Mouse (Mus musculus) limb, embryonic 13.5 days (tissue): ENCODE measurements around the gene Ccdc69. TPM values are rescaled to one million over a fixed set of nuclear protein-coding genes. Genes with fewer than 3 reads are reported as not detected.

Experiments used
- ATAC-seq: fragments of 200-750 bp; cut with Nextera tagmentation; 2 replicates; pipeline ENCODE4 v1.8.0; 2017; ENCODE audit warnings: low read depth, moderate number of reproducible peaks, moderate TSS enrichment; ENCODE audit not compliant: low FRiP score
- H3K27ac ChIP-seq: fragments of 300-500 bp; sonication (generic); 2 replicates; pipeline ENCODE4 v1.5.1; 2015; ENCODE audit warnings: inconsistent platforms, mild to moderate bottlenecking, moderate library complexity
- H3K27me3 ChIP-seq: fragments of 300-500 bp; sonication (generic); 2 replicates; pipeline ENCODE4 v1.6.1; 2015; ENCODE audit warnings: mild to moderate bottlenecking, inconsistent platforms
- H3K36me3 ChIP-seq: fragments of 300-500 bp; sonication (generic); 2 replicates; pipeline ENCODE4 v1.6.1; 2015; ENCODE audit warnings: inconsistent platforms, mild to moderate bottlenecking, moderate library complexity
- H3K4me1 ChIP-seq: fragments of 300-500 bp; sonication (generic); 2 replicates; pipeline ENCODE4 v1.6.1; 2015; ENCODE audit warnings: inconsistent platforms
- H3K4me2 ChIP-seq: fragments of 300-500 bp; sonication (generic); replicated peaks from 2 replicates; pipeline ENCODE4 v1.6.1; 2015; ENCODE audit warnings: inconsistent platforms, mild to moderate bottlenecking, moderate library complexity
- H3K4me3 ChIP-seq: fragments of 300-500 bp; sonication (generic); 2 replicates; pipeline ENCODE4 v1.5.1; 2015; ENCODE audit warnings: moderate library complexity, mild to moderate bottlenecking, inconsistent platforms
- H3K9ac ChIP-seq: fragments of 300-500 bp; sonication (generic); 2 replicates; pipeline ENCODE4 v1.6.1; 2015; ENCODE audit warnings: mild to moderate bottlenecking, inconsistent platforms
- H3K9me3 ChIP-seq: fragments of 300-500 bp; sonication (generic); 2 replicates; pipeline ENCODE4 v1.6.1; 2016; ENCODE audit warnings: inconsistent platforms
- WGBS: fragments of 180-500 bp; shearing (Covaris S2); methylation state at CpG from one replicate; pipeline ENCODE4 v1.1.7; 2015; 5-methylcytosine and 5-hydroxymethylcytosine counted together
- polyA plus RNA-seq: library from polyadenylated mRNA; unstranded; fragments of >200 nt; fragmentation: Nextera tagmentation; extraction: Ambion mirVana; gene quantifications from 2 replicates; pipeline ENCODE4 v1.2.1, GENCODE M21; 2015

Ccdc69 gene
- polyA plus RNA-seq, 1 experiment from 2014 or later, result 0.90 TPM

DNA sequence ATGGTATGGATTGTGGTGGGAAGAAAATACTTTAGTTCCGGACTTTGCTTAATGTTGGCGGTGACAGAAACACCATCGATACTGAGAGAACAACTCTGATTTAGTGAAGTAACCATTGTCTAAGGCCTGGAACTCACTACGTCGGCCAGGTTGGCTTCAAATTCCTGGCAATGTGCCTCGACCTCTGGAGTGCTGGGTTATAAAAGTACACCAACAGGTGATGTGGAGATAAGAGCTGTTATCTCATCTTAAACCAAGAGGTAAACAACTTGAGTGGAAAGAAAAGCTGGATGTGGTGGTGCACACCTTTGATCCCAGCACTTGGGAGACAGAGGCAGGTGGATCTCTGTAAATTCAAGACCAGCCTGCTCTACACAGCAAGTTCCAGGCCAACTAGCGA, 15.2 kb upstream of the Ccdc69 start:
- Histone ChIP-seq H3K4me2 (no peak overlapping the region), H3K27me3 (no peaks in the 10 kb centered on the region), H3K27ac (no peak overlapping the region), H3K9me3 (no peaks in the 10 kb centered on the region), H3K9ac (no peak overlapping the region), H3K4me3 (no peak overlapping the region), H3K4me1 (no peaks in the 10 kb centered on the region), H3K36me3 (no peaks in the 10 kb centered on the region)
- 80% methylated on average over 7 of the region's 7 CpGs for WGBS
- no peak for ATAC-seq

DNA sequence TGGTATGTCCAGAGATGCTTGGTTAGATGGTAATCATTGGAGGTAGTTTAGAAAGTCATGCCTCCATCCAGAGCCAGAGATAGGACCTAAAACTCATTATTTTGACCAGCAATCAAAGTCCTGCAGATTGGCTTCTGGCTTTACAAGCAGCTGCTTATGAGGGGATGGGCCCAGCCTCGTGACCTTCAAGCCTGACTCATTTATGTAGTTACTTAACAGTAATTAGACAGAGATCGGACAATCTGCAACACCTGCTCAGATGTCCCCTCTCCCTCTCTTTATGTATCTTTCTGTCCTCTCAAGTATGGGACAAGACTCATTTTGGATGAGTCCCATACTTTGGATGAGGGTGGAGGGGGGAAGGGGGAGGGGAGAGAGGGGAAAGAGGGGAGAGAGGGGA, 12.0 kb upstream of the Ccdc69 start:
- no peak overlapping the region for H3K27ac ChIP-seq
- WGBS, result 56% methylated on average over 2 of the region's 2 CpGs
- no peaks in the 10 kb centered on the region for H3K36me3 ChIP-seq
- H3K4me1 ChIP-seq, result 0 out of 2 replicates have a peak, but pooled peaks cover 3% of the 10 kb centered on the region
- H3K9me3 ChIP-seq, result no peaks in the 10 kb centered on the region
- no peaks in the 10 kb centered on the region for H3K27me3 ChIP-seq
- H3K9ac ChIP-seq, result no peak overlapping the region
- H3K4me2 ChIP-seq, result no peak overlapping the region
- ATAC-seq, result no peak
- H3K4me3 ChIP-seq, result no peak overlapping the region

DNA sequence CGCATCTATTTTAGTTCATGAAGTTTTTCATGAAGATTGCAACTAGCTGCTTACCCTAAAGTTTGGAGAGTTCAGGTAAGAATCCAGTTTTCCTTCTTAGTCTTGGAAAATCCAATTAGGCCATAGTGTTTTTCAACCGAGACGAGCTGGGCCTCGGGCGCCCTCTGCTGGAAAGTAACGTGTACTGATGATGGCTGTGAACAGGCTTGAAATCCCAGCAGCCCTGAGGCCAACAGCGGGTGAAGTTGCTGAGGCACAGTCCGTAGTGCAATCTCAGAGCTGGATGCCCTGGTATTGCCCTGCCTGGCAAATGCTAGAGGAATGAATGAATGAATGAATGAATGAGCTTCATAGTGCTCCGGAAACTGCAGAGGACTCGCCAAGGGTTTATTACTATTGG, 9.1 kb upstream of the Ccdc69 start:
- Histone ChIP-seq H3K27me3 (no peaks in the 10 kb centered on the region), H3K4me3 (no peak overlapping the region), H3K9me3 (no peaks in the 10 kb centered on the region), H3K4me2 (peak overlapping the region; percentile 30; the same call in 1 of the 2 replicates), H3K36me3 (no peaks in the 10 kb centered on the region), H3K27ac (no peak overlapping the region), H3K4me1 (0 out of 2 replicates have a peak, but pooled peaks cover 3% of the 10 kb centered on the region), H3K9ac (no peak overlapping the region)
- 0 out of 2 replicates have a peak, but pooled peaks have one; percentile 19 for ATAC-seq
- 6% methylated on average over 10 of the region's 10 CpGs for WGBS

DNA sequence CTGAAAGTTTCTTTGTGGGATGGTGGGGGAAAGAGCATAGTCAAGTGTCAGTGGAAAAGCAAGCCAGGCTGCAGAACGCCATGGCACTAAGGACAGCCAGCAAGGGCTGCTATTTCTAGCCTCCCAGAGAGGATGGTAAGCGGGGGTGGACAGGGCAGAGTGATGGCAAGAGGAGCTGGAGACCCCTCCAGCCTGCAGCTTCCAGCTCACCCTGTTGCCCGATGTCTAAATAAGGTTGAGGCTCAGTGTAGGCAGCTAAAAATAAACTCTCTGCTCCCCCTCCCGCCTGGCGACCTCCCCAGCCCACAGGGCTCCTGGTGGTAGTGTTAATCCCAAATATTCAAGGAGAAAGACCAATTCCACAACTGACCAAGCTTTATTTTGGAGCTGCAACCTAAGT, 7.5 kb upstream of the Ccdc69 start:
- no peak for ATAC-seq

DNA sequence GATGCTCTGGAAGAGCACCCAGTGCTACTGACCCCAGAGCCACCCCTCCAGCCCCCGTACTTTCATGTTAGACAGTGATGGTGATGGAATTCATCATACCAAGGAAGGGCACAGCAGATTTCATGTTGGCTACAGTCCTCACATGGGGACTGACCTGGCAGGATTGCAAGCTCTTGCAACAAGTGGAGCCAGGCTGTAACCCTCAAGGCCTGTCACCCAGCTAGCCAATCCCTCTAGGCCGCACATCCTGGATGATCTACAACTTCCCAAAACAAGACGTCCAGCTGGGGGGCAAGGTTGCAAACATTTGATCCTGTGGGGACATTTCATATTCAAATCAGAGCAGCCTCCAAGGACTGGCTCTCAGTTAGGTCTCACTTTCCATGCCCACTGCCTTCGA, 6.7 kb upstream of the Ccdc69 start:
- WGBS, result 82% methylated on average over 4 of the region's 4 CpGs
- H3K4me3 ChIP-seq, result no peak overlapping the region

More for the DNA sequence above, 7.5 kb upstream of the Ccdc69 start:
- WGBS, result 60% methylated on average over 5 of the region's 5 CpGs
- no peak overlapping the region for H3K9ac ChIP-seq
- no peaks in the 10 kb centered on the region for H3K27me3 ChIP-seq
- H3K9me3 ChIP-seq, result no peaks in the 10 kb centered on the region
- no peak overlapping the region for H3K4me2 ChIP-seq
- no peak overlapping the region for H3K4me3 ChIP-seq
- no peak overlapping the region for H3K27ac ChIP-seq
- H3K4me1 ChIP-seq, result 0 out of 2 replicates have a peak, but pooled peaks cover 3% of the 10 kb centered on the region
- H3K36me3 ChIP-seq, result no peaks in the 10 kb centered on the region

DNA sequence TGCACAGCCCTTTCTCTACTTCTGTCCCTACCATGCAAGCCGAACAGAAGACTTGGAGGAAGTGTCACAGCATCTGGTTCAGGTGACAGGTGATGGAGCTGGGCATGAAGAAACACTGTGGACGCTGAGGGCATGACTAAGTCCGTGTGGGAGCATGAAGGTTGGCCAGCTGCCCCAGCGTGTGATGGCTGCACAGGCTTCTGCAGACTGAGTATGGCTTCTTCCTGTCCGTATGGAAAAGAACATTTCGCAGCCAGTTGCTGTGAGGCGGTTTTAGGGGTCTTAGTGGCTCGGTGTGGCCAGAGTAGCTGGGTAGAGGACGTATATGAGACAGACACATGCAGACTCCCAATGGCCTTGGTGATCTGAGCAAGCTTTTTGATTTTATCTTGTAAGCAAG, 3.3 kb upstream of the Ccdc69 start:
- ATAC-seq, result no peak
- H3K36me3 ChIP-seq, result no peaks in the 10 kb centered on the region
- WGBS, result 88% methylated on average over 9 of the region's 9 CpGs
- no peak overlapping the region for H3K4me2 ChIP-seq
- peaks cover 29% of the 10 kb centered on the region for H3K27me3 ChIP-seq
- H3K9ac ChIP-seq, result no peak overlapping the region
- H3K4me3 ChIP-seq, result no peak overlapping the region
- no peak overlapping the region for H3K27ac ChIP-seq
- peaks cover 8% of the 10 kb centered on the region for H3K4me1 ChIP-seq
- no peaks in the 10 kb centered on the region for H3K9me3 ChIP-seq

More for the DNA sequence above, 6.7 kb upstream of the Ccdc69 start:
- no peak overlapping the region for H3K27ac ChIP-seq
- H3K27me3 ChIP-seq, result no peaks in the 10 kb centered on the region
- ATAC-seq, result no peak
- no peak overlapping the region for H3K9ac ChIP-seq
- 0 out of 2 replicates have a peak, but pooled peaks cover 3% of the 10 kb centered on the region for H3K4me1 ChIP-seq
- H3K4me2 ChIP-seq, result no peak overlapping the region
- H3K36me3 ChIP-seq, result no peaks in the 10 kb centered on the region
- H3K9me3 ChIP-seq, result no peaks in the 10 kb centered on the region

DNA sequence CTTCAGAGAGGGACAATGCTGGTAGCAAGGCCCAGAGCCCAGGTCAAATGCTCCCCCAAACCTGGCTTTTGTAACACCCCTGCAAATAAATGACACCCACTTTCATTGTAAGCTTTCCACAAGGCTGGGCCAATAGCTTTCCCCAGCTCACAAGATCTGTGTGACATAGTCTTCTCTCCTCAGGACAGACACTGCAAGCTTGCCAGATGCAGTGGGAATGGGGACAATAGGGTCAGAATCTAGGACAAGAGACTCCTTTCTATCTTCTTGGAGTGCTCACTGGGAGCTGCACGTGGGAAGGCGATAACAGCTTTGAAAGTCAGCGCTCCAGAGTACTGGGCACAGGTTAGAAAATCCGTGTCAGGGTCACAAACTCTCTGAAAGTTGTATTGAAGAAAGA, 1.2 kb upstream of the Ccdc69 start:
- Histone ChIP-seq H3K9me3 (no peaks in the 10 kb centered on the region), H3K27me3 (peaks cover 30% of the 10 kb centered on the region), H3K4me3 (no peak overlapping the region), H3K4me2 (no peak overlapping the region), H3K4me1 (peaks cover 10% of the 10 kb centered on the region), H3K9ac (no peak overlapping the region), H3K36me3 (no peaks in the 10 kb centered on the region), H3K27ac (no peak overlapping the region)
- ATAC-seq, result no peak
- WGBS, result 87% methylated on average over 4 of the region's 4 CpGs

DNA sequence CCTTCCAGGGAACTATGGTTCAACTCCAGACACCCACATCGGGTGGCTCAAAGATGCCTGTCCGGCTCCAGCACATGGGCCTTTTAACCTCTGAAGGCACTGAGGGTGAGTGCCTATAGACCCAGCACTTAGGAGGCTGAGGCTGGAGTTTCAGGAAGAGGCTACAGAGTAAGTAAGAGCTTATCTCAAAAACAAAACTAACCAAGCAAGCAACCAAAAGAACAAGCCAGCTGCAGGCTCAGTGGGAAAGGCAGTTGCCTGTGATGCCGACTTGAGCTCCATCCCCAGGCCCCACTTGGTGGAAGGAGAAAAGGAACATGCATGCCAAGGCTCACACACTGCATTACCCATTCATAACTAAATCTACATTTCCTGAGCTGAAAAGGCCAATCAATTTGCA, 571 bp upstream of the Ccdc69 start:
- no peaks in the 10 kb centered on the region for H3K9me3 ChIP-seq
- peaks cover 30% of the 10 kb centered on the region for H3K27me3 ChIP-seq
- H3K27ac ChIP-seq, result no peak overlapping the region
- H3K4me2 ChIP-seq, result peak overlapping the region; percentile 91
- peaks cover 10% of the 10 kb centered on the region for H3K4me1 ChIP-seq
- peak overlapping the region; percentile 71; the same call in 1 of the 2 replicates for H3K9ac ChIP-seq
- no peak for ATAC-seq
- 55% methylated on average over 3 of the region's 3 CpGs for WGBS
- H3K36me3 ChIP-seq, result no peaks in the 10 kb centered on the region
- peak overlapping the region; percentile 50 for H3K4me3 ChIP-seq

DNA sequence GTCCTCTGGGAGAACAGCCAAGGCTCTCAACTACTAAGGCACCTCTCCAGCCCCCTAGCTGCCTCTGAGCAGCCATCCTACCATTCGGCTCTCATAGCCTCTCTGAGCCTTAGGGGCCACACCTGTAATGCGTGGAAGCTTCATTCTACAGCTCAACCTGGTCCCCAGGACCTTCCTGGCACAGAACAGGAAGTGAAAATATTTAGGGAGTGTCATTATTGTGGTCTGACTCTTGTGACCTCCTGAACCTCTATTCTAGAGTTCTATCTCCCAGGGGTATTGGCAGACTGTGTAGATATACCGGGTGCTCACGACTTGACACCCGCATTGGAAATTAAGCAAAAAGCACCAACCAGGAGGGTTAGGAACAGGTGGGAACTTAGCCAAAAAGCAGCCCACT, 1.7 kb downstream of the Ccdc69 start:
- no peak overlapping the region for H3K9ac ChIP-seq
- H3K4me2 ChIP-seq, result no peak overlapping the region
- H3K36me3 ChIP-seq, result no peaks in the 10 kb centered on the region
- peaks cover 30% of the 10 kb centered on the region for H3K27me3 ChIP-seq
- H3K4me1 ChIP-seq, result peaks cover 10% of the 10 kb centered on the region
- H3K4me3 ChIP-seq, result no peak overlapping the region
- ATAC-seq, result no peak
- H3K27ac ChIP-seq, result no peak overlapping the region
- WGBS, result 90% methylated on average over 5 of the region's 5 CpGs
- H3K9me3 ChIP-seq, result no peaks in the 10 kb centered on the region

DNA sequence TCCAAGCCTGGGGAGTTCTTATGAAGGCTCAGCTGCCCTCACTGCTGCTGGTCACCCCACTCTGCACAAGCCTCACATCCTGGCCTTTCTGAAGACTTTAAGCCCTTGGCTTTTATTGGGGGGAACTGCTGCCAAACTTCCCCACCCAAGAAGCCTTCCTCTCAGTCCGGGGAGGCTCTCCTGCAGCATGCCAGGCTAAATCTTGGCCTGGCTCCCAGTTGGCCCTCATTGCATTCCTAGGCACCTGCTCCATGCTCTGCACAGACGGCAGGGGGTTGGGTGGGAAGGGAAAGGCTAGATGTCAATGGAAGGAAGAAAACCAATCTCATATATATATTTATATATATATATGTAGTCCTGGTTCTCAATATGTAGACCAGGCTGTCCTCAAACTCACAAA, 2.3 kb downstream of the Ccdc69 start:
- H3K9ac ChIP-seq, result no peak overlapping the region
- ATAC-seq, result no peak
- H3K9me3 ChIP-seq, result no peaks in the 10 kb centered on the region
- 50% methylated on average over 2 of the region's 2 CpGs for WGBS
- peaks cover 10% of the 10 kb centered on the region for H3K4me1 ChIP-seq
- no peaks in the 10 kb centered on the region for H3K36me3 ChIP-seq
- peaks cover 30% of the 10 kb centered on the region for H3K27me3 ChIP-seq
- H3K4me3 ChIP-seq, result no peak overlapping the region
- no peak overlapping the region for H3K27ac ChIP-seq
- H3K4me2 ChIP-seq, result no peak overlapping the region

DNA sequence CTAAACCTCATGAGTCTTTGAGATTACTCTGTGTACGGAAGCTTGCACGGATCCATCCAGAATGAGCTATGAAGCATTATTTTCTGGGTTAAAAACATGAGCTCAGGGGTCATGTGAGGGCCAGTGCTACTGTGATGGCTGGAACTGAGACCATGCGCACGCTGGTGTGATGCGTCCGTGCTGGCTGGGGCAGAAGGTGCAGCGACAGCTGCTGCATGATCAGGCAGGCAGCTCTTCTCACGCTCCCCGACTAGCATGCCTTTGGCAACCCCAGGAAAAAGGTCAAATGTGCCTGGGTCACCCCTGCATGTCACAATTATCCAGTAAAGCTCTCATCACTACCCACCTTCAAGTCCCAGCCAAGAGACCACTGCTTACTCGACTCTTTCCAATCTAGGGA, 4.7 kb downstream of the Ccdc69 start:
- H3K4me2 ChIP-seq, result no peak overlapping the region
- H3K27me3 ChIP-seq, result peaks cover 19% of the 10 kb centered on the region
- 73% methylated on average over 10 of the region's 10 CpGs for WGBS

DNA sequence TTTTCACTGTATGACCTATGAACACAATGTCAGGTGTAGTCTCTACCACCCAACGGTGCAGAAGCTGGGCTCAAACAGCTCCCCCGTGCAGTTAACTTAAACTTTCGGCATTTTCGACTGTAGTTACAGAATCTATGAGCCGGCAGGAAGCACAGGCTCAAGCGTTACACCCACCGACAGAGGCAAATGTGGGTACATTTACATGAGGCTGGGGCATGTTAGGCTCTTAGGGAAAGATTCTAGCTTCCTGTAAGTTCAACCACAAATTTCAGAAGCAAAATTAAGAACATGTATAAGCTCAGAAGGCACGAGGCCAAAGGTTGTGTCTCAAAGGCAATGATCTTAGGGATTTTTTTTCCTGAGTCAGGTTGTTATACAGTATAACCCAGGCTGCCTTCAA, 5.5 kb downstream of the Ccdc69 start:
- H3K4me1 ChIP-seq, result peaks cover 8% of the 10 kb centered on the region
- no peak overlapping the region for H3K9ac ChIP-seq
- no peak overlapping the region for H3K4me3 ChIP-seq
- ATAC-seq, result no peak
- H3K27me3 ChIP-seq, result peaks cover 14% of the 10 kb centered on the region
- H3K4me2 ChIP-seq, result no peak overlapping the region
- 81% methylated on average over 8 of the region's 8 CpGs for WGBS
- no peaks in the 10 kb centered on the region for H3K9me3 ChIP-seq
- no peaks in the 10 kb centered on the region for H3K36me3 ChIP-seq
- no peak overlapping the region for H3K27ac ChIP-seq

More for the DNA sequence above, 4.7 kb downstream of the Ccdc69 start:
- Histone ChIP-seq H3K9ac (no peak overlapping the region), H3K9me3 (no peaks in the 10 kb centered on the region), H3K4me1 (peaks cover 10% of the 10 kb centered on the region), H3K27ac (no peak overlapping the region), H3K36me3 (no peaks in the 10 kb centered on the region), H3K4me3 (no peak overlapping the region)
- ATAC-seq, result no peak

DNA sequence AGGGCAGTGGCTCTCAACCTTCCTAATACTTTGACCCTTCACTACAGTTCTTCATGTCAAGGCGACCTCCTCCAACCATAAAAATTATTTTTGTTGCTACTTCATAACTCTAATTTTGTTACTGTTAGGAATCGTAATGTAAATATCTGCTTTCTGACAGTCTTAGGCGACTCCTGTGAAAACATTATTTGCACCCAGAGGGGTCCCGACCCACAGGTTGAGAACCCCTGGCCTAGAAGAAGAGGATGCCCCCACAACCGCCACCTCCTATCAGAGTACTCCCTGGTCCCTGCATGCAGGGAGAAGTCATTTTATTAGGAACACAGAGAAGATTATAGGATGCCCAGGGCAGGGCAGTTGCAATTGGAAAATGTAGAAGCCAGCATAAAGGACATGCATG, 6.6 kb downstream of the Ccdc69 start:
- ATAC-seq, result no peak
- H3K9ac ChIP-seq, result no peak overlapping the region
- no peaks in the 10 kb centered on the region for H3K9me3 ChIP-seq
- no peaks in the 10 kb centered on the region for H3K36me3 ChIP-seq
- 88% methylated on average over 5 of the region's 5 CpGs for WGBS
- no peak overlapping the region for H3K27ac ChIP-seq
- no peak overlapping the region for H3K4me3 ChIP-seq
- H3K4me1 ChIP-seq, result peaks cover 3% of the 10 kb centered on the region; the same call in 1 of the 2 replicates
- H3K27me3 ChIP-seq, result 0 out of 2 replicates have a peak, but pooled peaks cover 2% of the 10 kb centered on the region
- no peak overlapping the region for H3K4me2 ChIP-seq
